Mouse (Mus musculus) liver, adult 2 months (tissue): ENCODE measurements around the gene Pdzk1. TPM values are rescaled to one million over a fixed set of nuclear protein-coding genes. Genes with fewer than 3 reads are reported as not detected.

Experiments
- DNase-seq: peaks from one replicate; pipeline ENCODE4 v3.0.0-alpha.2; 2011; ENCODE audit warnings: low read depth, low spot score; ENCODE audit errors: extremely low read depth
- H3K27ac ChIP-seq: fragments of 200-500 bp; replicated peaks from 2 replicates; pipeline ENCODE4 v1.5.1; 2012; ENCODE audit warnings: low read depth, mild to moderate bottlenecking, control low read depth, inconsistent platforms, low read length; ENCODE audit not compliant: insufficient read depth
- H3K27me3 ChIP-seq: fragments of 200-500 bp; 2 replicates; pipeline ENCODE4 v1.6.1; 2012; ENCODE audit warnings: mild to moderate bottlenecking, moderate library complexity, low read length, inconsistent platforms; ENCODE audit not compliant: control insufficient read depth, insufficient read depth
- H3K36me3 ChIP-seq: fragments of 200-500 bp; 2 replicates; pipeline ENCODE4 v1.6.1; 2012; ENCODE audit warnings: low read length, inconsistent platforms; ENCODE audit not compliant: control insufficient read depth, insufficient read depth
- H3K4me1 ChIP-seq: fragments of 200-500 bp; 2 replicates; pipeline ENCODE4 v1.6.1; 2011; ENCODE audit warnings: low read length; ENCODE audit not compliant: control insufficient read depth, insufficient read depth
- H3K4me3 ChIP-seq: fragments of 200-500 bp; 2 replicates; pipeline ENCODE4 v1.5.1; 2011; ENCODE audit warnings: low read depth, mild to moderate bottlenecking, control low read depth, low read length, moderate library complexity; ENCODE audit not compliant: insufficient read depth
- H3K79me2 ChIP-seq: fragments of 200-500 bp; 2 replicates; pipeline ENCODE4 v1.6.1; 2012; ENCODE audit warnings: inconsistent platforms, mild to moderate bottlenecking, low read length, moderate library complexity; ENCODE audit not compliant: control insufficient read depth, insufficient read depth
- H3K9ac ChIP-seq: fragments of 200-500 bp; 2 replicates; pipeline ENCODE4 v1.6.1; 2012; ENCODE audit warnings: low read depth, mild to moderate bottlenecking, control low read depth, inconsistent platforms, low read length
- CTCF ChIP-seq: fragments of 200-500 bp; IDR thresholded peaks from 2 replicates; pipeline ENCODE4 v1.5.1; 2011; ENCODE audit warnings: low read depth, low read length, control low read depth
- POLR2A ChIP-seq: fragments of 200-500 bp; IDR thresholded peaks from 2 replicates; pipeline ENCODE4 v1.6.1; 2011; ENCODE audit warnings: low read length, control low read depth; ENCODE audit not compliant: insufficient read depth; ENCODE audit errors: extremely low read depth
- WGBS: fragments of 180-500 bp; shearing (Covaris S2); methylation state at CpG from one replicate; pipeline ENCODE4 v1.1.7; 2018; 5-methylcytosine and 5-hydroxymethylcytosine counted together
- polyA plus RNA-seq: library from polyadenylated mRNA; depleted of rRNA; stranded (reverse); fragments of >200 nt; gene quantifications from 2 replicates; pipeline ENCODE4 v1.2.3, GENCODE M21; 2012
- total RNA-seq: library from RNA; depleted of rRNA; stranded (reverse); fragments of >200 nt; gene quantifications from 2 replicates; pipeline ENCODE4 v1.2.3, GENCODE M21; 2014

Pdzk1 gene
- total and polyA plus RNA-seq, 2 experiments = 20.1 to 60.4 TPM

- TF ChIP-seq CTCF (no peak), POLR2A (no peak)
- no peak for DNase-seq
- Histone ChIP-seq H3K27me3 (no peaks in the 10 kb centered on the region), H3K9ac (no peak overlapping the region), H3K79me2 (peaks cover 13% of the 10 kb centered on the region; the same call in 1 of the 2 replicates), H3K4me1 (peaks cover 11% of the 10 kb centered on the region; the same call in 1 of the 2 replicates), H3K4me3 (no peak overlapping the region), H3K36me3 (no peaks in the 10 kb centered on the region), H3K27ac (no peak overlapping the region)
- WGBS = 85% methylated on average over 15 of the region's 15 CpGs
Measured at GRCm38 (mm10) chr3:96828308-96828864, 698 bp upstream of the Pdzk1 start.

DNA sequence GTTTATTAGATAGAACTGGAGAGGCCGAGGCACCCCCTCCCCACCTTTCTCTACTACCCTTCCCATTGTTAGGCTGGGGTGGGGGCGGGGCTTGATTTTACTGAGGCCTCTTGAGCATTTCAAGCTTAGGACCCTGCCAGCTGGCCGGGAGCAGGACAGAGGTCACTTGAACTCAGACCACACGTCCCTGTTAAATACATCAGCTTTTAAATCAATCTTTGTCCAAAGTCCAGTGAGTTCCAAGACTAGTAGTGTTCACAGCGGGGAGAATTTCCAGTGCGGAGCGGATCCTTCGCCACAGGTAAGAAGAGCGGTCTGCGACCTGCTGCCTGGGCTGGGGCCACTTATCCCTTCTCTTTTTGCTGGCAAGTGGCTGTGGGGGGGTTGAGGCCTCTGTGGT, 772 bp downstream of the Pdzk1 start:
- DNase-seq = peak; percentile 95
- WGBS = 28% methylated on average over 10 of the region's 10 CpGs
- TF ChIP-seq CTCF (no peak), POLR2A (0 out of 2 replicates have a peak, but pooled peaks have one; percentile 43)

GRCm38 (mm10) chr3:96832930-96833329, 3.8 kb downstream of the Pdzk1 start:
- no peak for DNase-seq
- Histone ChIP-seq H3K27me3 (no peaks in the 10 kb centered on the region), H3K79me2 (peaks cover 13% of the 10 kb centered on the region; the same call in 1 of the 2 replicates), H3K4me1 (peaks cover 11% of the 10 kb centered on the region; the same call in 1 of the 2 replicates), H3K9ac (no peak overlapping the region), H3K36me3 (no peaks in the 10 kb centered on the region), H3K4me3 (no peak overlapping the region), H3K27ac (no peak overlapping the region)
- WGBS = 63% methylated on average over 5 of the region's 5 CpGs
- no peak for TF ChIP-seq POLR2A
- TF ChIP-seq CTCF = no peak

More for the DNA sequence above, 772 bp downstream of the Pdzk1 start:
- H3K9ac ChIP-seq = peak overlapping the region; percentile 97
- H3K4me3 ChIP-seq = peak overlapping the region; percentile 94
- peaks cover 11% of the 10 kb centered on the region; the same call in 1 of the 2 replicates for H3K4me1 ChIP-seq
- H3K27ac ChIP-seq = peak overlapping the region; percentile 96
- no peaks in the 10 kb centered on the region for H3K36me3 ChIP-seq
- no peaks in the 10 kb centered on the region for H3K27me3 ChIP-seq
- H3K79me2 ChIP-seq = peaks cover 13% of the 10 kb centered on the region; the same call in 1 of the 2 replicates

GRCm38 (mm10) chr3:96834587-96835348, 5.7 kb downstream of the Pdzk1 start:
- TF ChIP-seq CTCF = no peak
- TF ChIP-seq POLR2A = no peak
- H3K27me3 ChIP-seq = no peaks in the 10 kb centered on the region
- WGBS = 59% methylated on average over 7 of the region's 7 CpGs
- no peaks in the 10 kb centered on the region for H3K36me3 ChIP-seq
- no peak for DNase-seq
- no peak overlapping the region for H3K27ac ChIP-seq
- H3K79me2 ChIP-seq = peaks cover 17% of the 10 kb centered on the region; the same call in 1 of the 2 replicates
- H3K9ac ChIP-seq = no peak overlapping the region
- peaks cover 11% of the 10 kb centered on the region; the same call in 1 of the 2 replicates for H3K4me1 ChIP-seq
- no peak overlapping the region for H3K4me3 ChIP-seq

DNA sequence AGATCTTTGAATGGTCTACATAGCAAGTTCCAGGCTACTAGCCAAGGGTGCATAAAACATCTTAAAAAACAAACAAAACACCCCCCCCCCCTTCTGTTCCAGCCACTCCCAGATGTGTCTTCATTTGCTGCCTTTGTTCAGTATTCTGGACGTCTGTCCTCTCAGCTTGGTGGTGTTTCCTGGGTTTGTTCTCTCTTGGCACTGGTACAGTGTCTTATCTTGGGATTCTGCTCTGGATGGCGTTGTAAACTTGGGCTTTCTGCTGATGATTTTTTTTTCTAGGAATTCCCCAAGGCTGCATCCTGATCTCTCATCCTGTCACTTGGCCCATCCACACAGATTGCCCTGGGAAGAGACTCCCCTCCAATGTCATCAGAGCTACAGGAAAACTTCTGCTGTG, 7.3 kb downstream of the Pdzk1 start:
- Histone ChIP-seq H3K27me3 (no peaks in the 10 kb centered on the region), H3K9ac (no peak overlapping the region), H3K79me2 (peaks cover 7% of the 10 kb centered on the region; the same call in 1 of the 2 replicates), H3K27ac (no peak overlapping the region), H3K4me1 (peaks cover 9% of the 10 kb centered on the region; the same call in 1 of the 2 replicates), H3K36me3 (no peaks in the 10 kb centered on the region), H3K4me3 (no peak overlapping the region)
- WGBS = 43% methylated on average over 2 of the region's 2 CpGs
- TF ChIP-seq CTCF (no peak), POLR2A (no peak)
- no peak for DNase-seq
